Mouse (Mus musculus): ENCODE results near the gene Yap1.
"Not testable (repeated sequence)": the region's sequence is repeated elsewhere in the genome, so short reads cannot be mapped to it uniquely, and the experiment has no call there.

The Yap1 gene

GRCm38 (mm10) chr9:7928207-7928793 is 76.1 kb downstream of the Yap1 start:
- peak; percentile 63 for DNase-seq (ENCODE audit: extremely low read depth, low read depth, low spot score)

DNA sequence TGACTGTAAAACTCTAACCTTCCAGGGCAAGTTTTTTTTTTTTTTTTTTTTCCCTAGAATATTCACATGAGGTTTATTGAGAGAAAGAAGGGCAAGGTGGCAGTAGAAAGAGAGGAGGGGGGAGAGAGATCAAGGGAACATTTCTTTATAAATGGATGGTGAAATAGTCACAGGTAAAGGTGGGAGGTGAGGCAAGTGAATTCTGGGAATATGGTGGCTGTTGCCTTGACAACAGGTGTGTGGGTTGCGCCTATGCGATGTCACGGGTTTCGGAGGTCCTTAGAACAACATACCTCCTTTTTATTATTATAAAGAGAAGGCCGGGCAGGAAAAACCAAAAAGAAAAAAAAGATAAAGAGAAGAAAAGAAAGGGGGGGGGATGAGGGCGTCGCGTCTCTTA is 89.5 kb downstream of the Yap1 start:
- no peak for DNase-seq (ENCODE audit: extremely low read depth, low read depth, low spot score)

DNA sequence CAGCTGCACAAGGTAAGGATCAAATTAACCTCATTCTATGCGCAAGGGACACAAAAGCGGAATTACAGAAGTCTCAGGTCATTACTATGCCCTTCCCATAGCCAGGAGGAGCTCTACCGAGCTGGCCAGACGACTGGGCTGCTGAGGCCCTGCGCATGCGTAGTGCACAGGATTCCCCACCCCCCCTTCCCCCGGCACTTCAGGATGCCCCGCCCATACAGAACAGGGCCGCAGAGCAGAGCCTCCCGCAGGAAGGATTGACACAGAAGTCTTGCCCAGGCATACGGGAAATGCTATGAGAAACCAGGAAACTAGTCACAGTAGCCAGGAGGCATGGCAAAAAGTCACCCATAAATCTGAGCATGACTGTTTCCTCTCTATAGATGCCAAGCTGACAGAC is 89.9 kb downstream of the Yap1 start:
- peak; percentile 81 for DNase-seq (ENCODE audit: extremely low read depth, low read depth, low spot score)

GRCm38 (mm10) chr9:7913953-7914352 is 90.4 kb downstream of the Yap1 start:
- DNase-seq (ENCODE audit: extremely low read depth, low read depth, low spot score) = no peak

DNA sequence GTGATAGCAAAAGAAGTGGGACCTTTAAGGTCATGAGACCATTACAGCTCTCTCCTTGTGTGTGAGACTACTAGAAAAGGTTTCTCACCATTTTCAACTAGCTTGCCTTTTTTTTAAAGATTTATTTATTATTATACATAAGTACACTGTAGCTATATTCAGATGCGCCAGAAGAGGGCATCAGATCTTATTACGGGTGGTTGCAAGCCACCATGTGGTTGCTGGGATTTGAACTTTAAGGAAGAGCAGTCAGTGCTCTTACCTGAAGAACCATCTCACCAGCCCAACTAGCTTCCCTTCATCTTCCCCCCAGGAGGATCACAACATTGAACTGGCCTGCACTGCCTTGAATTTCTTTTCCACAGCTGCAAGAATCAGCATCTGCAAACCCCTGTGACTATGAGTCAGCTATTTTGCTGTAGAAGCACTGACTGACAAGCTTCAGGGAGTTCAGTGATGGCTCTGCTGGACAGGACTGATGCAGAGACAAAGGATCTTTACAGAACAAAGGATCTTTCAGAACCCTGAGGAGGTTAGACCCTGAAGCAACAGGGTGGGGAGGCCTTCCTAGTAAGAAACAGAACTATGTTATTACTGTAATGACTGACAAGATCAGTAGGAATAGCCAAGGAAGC is 96.9 kb downstream of the Yap1 start:
- no peak for DNase-seq (ENCODE audit: extremely low read depth, low read depth, low spot score)

DNA sequence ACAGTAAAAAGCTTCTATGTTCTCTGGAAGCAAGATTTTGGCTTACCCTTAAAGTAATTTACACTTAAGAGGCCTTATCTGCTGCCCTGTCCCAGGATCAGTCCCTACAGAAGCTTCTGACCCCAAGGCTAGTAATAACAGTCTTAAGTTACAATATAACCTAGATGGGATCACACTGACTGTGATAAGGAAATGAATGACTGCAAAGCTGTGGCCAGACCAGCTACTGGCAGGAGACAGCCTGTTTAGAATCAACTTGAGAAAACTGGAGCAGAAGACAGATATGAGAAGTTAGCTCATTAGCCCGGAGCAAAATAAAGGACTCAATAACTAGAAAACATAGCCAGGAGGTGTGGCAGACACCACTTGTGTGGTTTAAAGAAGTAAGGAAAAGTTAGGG is 97.8 kb downstream of the Yap1 start:
- DNase-seq (ENCODE audit: extremely low read depth, low read depth, low spot score) = no peak

DNA sequence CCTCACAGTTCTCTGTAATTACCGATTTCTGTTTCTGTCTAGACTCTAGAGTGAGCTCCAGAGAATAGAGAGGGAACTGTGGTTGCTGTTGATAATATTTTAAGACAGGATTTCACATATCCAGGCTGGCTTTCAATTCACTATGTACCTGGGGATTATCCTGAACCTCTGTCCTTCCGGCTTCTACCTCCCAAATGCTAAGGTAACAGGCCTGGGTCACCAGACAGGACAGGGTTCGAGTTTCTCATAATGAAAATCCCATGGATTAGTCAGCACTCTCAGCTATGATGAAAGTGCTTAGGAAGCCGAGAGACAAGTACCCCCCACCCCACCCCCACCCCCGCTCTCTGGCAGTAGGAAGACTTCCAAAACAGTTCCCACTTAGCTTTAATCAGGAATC is 100.6 kb downstream of the Yap1 start:
- no peak for DNase-seq (ENCODE audit: extremely low read depth, low read depth, low spot score)

- no peak for DNase-seq (ENCODE audit: extremely low read depth, low read depth, low spot score)
Observed at GRCm38 (mm10) chr9:7903262-7903661, 101.1 kb downstream of the Yap1 start.

GRCm38 (mm10) chr9:7902311-7902710 is 102.1 kb downstream of the Yap1 start:
- no peak for DNase-seq (ENCODE audit: extremely low read depth, low read depth, low spot score)

- peak; percentile 94 for DNase-seq (ENCODE audit: extremely low read depth, low read depth, low spot score)
Observed at GRCm38 (mm10) chr9:7900965-7901364, 103.4 kb downstream of the Yap1 start.

- DNase-seq (ENCODE audit: extremely low read depth, low read depth, low spot score) = no peak
Observed at GRCm38 (mm10) chr9:7897502-7897901, 106.9 kb downstream of the Yap1 start.

- not testable (repeated sequence) for DNase-seq (ENCODE audit: extremely low read depth, low read depth, low spot score)
Observed at GRCm38 (mm10) chr9:7891796-7892195, 112.6 kb downstream of the Yap1 start.

DNA sequence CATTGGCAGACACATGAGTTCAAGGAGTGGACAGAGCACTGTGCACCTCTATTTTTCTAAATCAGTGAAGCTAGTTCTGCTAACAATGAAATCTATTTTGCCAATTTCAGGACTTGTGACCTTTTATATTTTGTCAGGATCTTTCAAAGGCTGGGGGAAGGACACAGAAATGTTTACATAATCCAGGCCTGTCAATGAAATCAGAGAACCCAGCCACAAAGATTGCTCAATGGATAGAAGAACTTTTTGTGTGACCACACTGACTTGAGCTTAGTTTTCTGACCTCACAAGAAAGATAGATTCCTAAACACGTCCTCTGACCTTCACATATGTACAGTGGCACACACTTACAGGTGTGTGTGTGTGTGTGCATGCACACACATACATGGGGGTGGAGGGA is 113.2 kb downstream of the Yap1 start:
- DNase-seq (ENCODE audit: extremely low read depth, low read depth, low spot score) = no peak

DNA sequence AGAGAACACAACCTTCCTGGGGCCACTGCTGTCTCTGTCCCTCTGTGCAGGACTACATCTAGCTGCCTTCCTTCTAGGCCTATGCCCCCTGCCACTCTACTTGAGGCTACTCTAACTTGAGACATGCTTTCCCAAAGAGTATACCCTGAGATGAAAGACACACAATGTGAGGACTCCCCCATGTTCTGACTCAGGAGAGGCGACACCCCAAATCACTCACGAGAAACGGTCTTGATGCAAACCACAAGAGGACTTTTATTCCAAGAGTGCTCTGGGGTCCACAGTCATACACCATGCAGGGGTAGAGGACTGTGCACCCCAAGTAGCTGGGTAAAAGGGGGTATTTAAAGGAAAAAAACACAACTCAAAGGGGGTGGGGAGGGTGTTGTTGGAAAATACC is 120.0 kb downstream of the Yap1 start:
- DNase-seq (ENCODE audit: extremely low read depth, low read depth, low spot score) = no peak

DNA sequence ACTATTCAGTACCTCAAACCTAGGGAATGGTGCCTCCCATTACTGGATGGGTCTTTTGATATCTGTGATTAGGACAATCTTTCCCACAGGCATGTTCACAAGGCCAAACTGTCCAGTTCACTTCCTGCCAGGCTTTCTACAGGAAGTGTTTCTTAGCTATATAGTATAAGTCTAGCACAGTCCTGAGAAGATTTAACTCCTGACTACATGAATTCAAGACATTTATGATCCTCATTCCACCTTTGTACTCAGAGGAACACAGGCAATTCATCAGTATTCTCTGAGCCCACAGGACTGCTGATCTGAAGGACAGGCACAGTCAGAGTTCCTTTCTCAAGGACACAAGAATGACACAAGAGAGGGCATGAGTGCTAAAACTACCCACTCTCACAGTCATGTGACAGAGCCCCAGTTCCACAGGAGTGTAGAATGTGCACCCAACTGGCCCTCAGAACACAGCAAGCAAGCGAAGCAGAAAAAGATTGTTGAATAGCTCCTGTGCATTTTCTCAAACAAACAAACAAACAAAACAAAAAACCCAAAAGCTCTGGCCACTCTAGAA is 122.0 kb downstream of the Yap1 start:
- DNase-seq (ENCODE audit: extremely low read depth, low read depth, low spot score) = no peak

Measured in fat pad, adult 2 months (tissue).